Mouse (Mus musculus) testis, adult 2 months (tissue): Measurements from ENCODE around the gene 4933407L21Rik. TPM values are rescaled to one million over a fixed set of nuclear protein-coding genes. Genes with fewer than 3 reads are reported as not detected.

Source experiments
- H3K27ac ChIP-seq: fragments of 200-500 bp; 2 replicates; pipeline ENCODE4 v1.5.1; 2012; ENCODE audit warnings: low read depth, low read length; ENCODE audit not compliant: control insufficient read depth, insufficient read depth
- H3K27me3 ChIP-seq: fragments of 200-500 bp; 2 replicates; pipeline ENCODE4 v1.6.1; 2012; ENCODE audit warnings: mild to moderate bottlenecking, low read length, moderate library complexity; ENCODE audit not compliant: control insufficient read depth, insufficient read depth
- H3K36me3 ChIP-seq: fragments of 200-500 bp; 2 replicates; pipeline ENCODE4 v1.6.1; 2012; ENCODE audit warnings: mild to moderate bottlenecking, low read length; ENCODE audit not compliant: control insufficient read depth, insufficient read depth
- H3K4me1 ChIP-seq: fragments of 200-500 bp; 2 replicates; pipeline ENCODE4 v1.6.1; 2012; ENCODE audit warnings: low read length; ENCODE audit not compliant: control insufficient read depth, insufficient read depth
- H3K4me3 ChIP-seq: fragments of 200-500 bp; 2 replicates; pipeline ENCODE4 v1.5.1; 2012; ENCODE audit warnings: low read depth, mild to moderate bottlenecking, low read length, moderate library complexity, mixed read lengths; ENCODE audit not compliant: control insufficient read depth
- CTCF ChIP-seq: fragments of 200-500 bp; IDR thresholded peaks from 2 replicates; pipeline ENCODE4 v1.5.1; 2012; ENCODE audit warnings: low read depth, mild to moderate bottlenecking, inconsistent platforms, low read length, moderate library complexity; ENCODE audit not compliant: control insufficient read depth, insufficient read depth, insufficient replicate concordance
- POLR2A ChIP-seq: fragments of 200-500 bp; IDR thresholded peaks from 2 replicates; pipeline ENCODE4 v1.6.1; 2012; ENCODE audit warnings: low read depth, mild to moderate bottlenecking, inconsistent platforms, low read length, moderate library complexity; ENCODE audit not compliant: control insufficient read depth
- polyA plus RNA-seq: library from polyadenylated mRNA; depleted of rRNA; stranded (reverse); fragments of >200 nt; gene quantifications from 2 replicates; pipeline ENCODE4 v1.2.3, GENCODE M21; 2012

Gene 4933407L21Rik
- polyA plus RNA-seq, 1 experiment = 1.6 TPM

DNA sequence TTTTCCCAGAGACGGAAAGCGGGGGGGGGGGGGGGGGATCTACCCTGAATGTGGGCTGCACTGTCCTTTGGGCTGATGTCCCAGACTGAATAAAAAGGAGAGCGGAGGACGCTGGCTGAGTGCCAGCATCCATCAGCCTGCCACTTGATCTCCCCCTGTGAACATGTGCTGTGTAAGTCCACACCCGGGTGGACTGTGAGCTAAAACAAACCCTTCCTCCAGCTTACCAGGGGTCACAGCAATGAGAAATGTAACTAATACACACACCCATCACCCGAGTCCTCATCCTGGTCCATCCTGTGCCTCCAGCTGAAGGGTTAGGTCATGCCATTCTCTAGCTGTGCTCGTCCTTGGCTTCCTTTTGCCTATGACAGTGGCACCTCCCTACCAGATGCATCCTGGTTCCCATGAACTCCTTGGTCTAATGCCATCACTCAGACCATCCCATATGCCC is 26.1 kb upstream of the 4933407L21Rik start:
- H3K36me3 ChIP-seq = no peaks in the 10 kb centered on the region
- H3K4me1 ChIP-seq = peaks cover 27% of the 10 kb centered on the region
- no peaks in the 10 kb centered on the region for H3K27me3 ChIP-seq
- no peak overlapping the region for H3K4me3 ChIP-seq
- TF ChIP-seq POLR2A (no peak), CTCF (no peak)
- H3K27ac ChIP-seq = no peak overlapping the region

DNA sequence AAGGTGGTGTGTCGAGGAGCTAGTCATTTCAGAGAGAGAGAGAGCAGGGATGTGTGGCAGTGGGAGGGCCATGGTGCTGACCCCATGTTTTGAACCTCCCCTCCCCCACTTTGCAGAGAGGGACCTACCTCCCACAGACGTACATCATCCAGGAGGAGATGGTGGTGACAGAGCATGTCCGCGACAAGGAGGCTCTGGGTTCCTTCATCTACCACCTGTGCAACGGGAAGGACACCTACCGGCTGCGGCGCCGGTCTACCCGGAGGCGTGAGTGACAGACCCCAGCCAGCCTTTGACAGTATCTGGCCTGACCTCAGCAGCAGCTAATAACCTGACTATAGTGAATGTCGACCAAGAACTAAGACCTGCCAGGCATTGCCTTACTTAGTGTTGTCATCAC is 21.4 kb upstream of the 4933407L21Rik start:
- no peak overlapping the region for H3K27ac ChIP-seq
- no peak for TF ChIP-seq POLR2A
- no peak for TF ChIP-seq CTCF
- H3K36me3 ChIP-seq = no peaks in the 10 kb centered on the region
- H3K27me3 ChIP-seq = no peaks in the 10 kb centered on the region
- H3K4me1 ChIP-seq = no peaks in the 10 kb centered on the region
- H3K4me3 ChIP-seq = no peak overlapping the region

DNA sequence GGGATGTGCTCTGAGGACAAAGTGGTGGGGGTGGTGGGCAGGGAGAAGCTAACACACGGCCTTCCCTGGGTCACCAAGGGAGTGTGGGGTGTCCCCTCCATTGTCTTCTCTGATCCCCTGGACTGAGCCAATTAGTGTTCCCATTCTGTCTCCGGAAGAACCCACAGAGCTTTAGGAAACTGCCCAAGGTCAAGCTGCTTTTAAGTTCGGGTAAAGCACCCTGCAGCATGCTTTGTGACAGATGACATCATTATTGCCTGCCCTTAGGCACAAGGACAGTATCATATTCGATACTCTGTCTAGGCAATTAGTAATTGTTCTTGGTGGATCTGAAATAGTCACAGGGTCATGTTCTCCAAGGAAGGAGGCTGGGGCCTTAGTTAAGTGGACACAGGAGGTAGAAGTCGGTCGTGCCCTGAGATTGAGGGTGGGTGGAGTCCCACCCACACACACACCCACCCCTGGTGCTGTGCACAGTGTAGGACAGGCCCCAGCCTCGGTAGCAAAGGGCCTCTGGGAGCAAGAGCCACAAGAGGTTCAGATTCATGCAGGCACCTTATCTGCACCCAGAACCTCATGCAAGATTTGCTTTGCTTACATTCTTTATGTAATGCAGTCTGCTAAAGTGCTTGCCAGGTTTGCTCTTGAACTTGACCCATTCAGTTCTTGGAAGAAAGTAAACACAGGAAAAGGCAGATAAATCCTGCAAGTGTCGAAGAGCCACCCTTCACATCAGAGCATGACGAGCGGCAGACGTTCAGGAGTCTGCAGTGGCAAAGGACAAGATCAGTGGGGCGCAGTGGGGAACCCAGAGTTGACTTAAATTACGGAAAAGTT is 19.3 kb upstream of the 4933407L21Rik start:
- Histone ChIP-seq H3K4me1 (no peaks in the 10 kb centered on the region), H3K27me3 (no peaks in the 10 kb centered on the region), H3K4me3 (no peak overlapping the region), H3K27ac (no peak overlapping the region), H3K36me3 (no peaks in the 10 kb centered on the region)
- TF ChIP-seq CTCF (no peak), POLR2A (no peak)

DNA sequence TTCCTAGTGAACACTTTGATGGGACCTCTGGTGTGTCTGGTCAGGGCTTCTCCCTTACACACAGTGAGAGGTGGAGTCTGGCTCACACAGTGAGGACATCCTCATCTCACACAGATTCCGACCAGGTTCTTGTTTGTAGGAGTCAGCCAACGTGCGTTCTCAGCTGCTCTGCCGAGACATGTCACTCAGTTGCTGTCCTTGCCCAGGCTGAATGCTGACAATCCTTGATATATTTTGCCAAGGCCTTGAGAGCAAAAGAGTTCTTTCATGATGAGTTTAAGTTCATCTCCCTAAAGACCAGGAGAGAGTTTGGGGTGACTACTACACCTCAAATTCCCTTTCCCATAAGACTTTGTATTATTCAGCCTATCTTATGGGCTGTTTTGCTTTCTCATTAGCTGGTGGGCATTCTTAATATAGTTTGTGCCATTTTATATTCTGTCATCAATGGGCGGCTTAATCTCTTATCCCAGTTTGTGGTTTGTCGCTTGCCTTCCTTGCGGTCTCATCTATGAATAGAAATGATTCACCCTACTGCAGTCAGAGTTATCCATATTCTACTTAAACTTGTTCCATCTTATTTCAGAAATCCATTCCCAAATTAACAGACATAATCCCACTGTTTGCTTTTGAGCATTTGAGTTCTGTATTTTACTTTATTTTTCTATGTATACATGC is 15.1 kb upstream of the 4933407L21Rik start:
- H3K4me3 ChIP-seq = no peak overlapping the region
- TF ChIP-seq POLR2A = no peak
- TF ChIP-seq CTCF = no peak
- H3K27ac ChIP-seq = no peak overlapping the region
- H3K4me1 ChIP-seq = peaks cover 4% of the 10 kb centered on the region
- H3K27me3 ChIP-seq = no peaks in the 10 kb centered on the region
- no peaks in the 10 kb centered on the region for H3K36me3 ChIP-seq

DNA sequence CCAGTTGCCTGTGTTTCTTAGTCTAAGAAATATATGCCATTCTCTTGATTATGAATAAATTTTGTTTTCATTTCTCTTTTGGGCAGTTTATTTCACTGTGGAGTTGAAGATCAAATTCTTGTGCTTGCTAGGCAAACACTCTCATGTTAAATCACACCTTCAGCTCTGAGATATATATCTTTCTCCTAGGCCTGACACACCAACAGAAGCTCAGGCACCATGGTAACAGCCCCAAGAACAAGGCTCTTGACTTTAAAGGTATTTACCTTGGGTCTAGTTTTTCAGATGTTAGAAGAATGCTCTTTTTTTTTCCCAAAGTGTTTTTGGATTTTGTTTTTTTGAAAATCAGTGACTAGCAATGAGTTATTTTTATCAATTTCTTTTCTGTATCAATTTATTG is 12.4 kb upstream of the 4933407L21Rik start:
- H3K27ac ChIP-seq = no peak overlapping the region
- H3K27me3 ChIP-seq = no peaks in the 10 kb centered on the region
- H3K4me3 ChIP-seq = no peak overlapping the region
- peaks cover 4% of the 10 kb centered on the region for H3K4me1 ChIP-seq
- no peak for TF ChIP-seq POLR2A
- H3K36me3 ChIP-seq = no peaks in the 10 kb centered on the region

DNA sequence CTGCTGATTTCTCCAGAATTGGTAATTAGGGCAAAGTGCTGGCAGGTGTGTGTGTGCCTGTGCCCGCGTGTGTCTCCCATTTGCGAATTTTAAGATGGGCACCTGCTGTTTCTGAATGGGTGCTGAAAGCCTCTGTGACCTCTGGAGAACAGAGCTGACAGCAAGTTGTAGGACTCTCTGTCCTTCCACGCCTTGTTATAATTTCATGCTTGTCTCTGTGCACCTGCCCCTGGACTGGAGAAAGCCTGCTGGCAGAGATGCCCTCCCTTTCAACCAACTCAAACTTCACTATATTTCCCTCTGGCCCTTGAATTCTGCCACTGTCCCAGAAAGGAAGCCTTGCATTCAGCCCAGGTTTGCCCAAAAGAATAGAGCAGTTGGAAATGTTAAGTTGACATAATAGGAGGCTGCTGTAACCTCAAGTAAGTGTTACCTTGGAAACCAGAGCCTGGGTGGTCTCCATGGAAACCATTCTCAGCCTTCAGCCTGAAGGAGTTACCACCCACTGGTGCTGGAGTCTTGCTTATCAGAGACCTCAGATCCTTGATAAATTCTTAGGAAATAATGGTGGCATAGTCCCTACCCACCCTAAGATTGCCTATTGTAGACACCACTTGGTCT is 11.3 kb upstream of the 4933407L21Rik start:
- TF ChIP-seq CTCF (no peak), POLR2A (no peak)
- Histone ChIP-seq H3K27ac (no peak overlapping the region), H3K27me3 (no peaks in the 10 kb centered on the region), H3K4me1 (peaks cover 4% of the 10 kb centered on the region), H3K36me3 (no peaks in the 10 kb centered on the region), H3K4me3 (no peak overlapping the region)

DNA sequence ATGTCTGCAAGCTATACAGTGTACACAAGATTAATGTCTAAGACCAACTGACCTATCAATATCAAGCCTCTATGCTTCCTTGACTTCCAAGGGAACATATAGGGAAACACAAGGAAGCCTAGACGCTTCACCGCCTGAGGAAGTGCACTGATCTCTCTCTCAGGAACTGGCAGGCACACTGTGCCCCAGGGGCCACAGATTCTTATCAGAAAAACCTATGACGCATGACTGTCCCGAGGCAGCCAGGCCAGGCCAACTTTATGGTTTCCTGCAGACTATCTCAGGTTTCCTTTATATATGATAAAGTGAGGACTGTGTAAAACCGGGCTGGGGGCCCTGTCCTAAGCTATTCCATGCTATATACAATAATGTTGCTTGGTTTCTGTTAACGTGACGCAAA is 8.7 kb upstream of the 4933407L21Rik start:
- Histone ChIP-seq H3K4me3 (no peak overlapping the region), H3K36me3 (no peaks in the 10 kb centered on the region), H3K4me1 (peaks cover 5% of the 10 kb centered on the region), H3K27ac (no peak overlapping the region), H3K27me3 (no peaks in the 10 kb centered on the region)
- TF ChIP-seq POLR2A (no peak), CTCF (no peak)
